Mouse (Mus musculus) megakaryocyte, embryonic 14.5 days (primary cell): Measurements from ENCODE around the gene 1700001O22Rik.

Experiments used
- FLI1 ChIP-seq: IDR thresholded peaks from 2 replicates; pipeline ENCODE4 v1.6.1; 2012; ENCODE audit warnings: low read length, inconsistent platforms, mixed read lengths
- GATA1 ChIP-seq: IDR thresholded peaks from 3 replicates; pipeline ENCODE4 v1.6.1; 2012; ENCODE audit warnings: mixed read lengths, low read length, inconsistent platforms, borderline replicate concordance

GRCm38 (mm10) chr2:30750025-30750424, 53.4 kb downstream of the 1700001O22Rik start:
- TF ChIP-seq GATA1 (no peak), FLI1 (no peak)
